Mouse (Mus musculus): ENCODE data around the gene Spib.
A peak's percentile ranks its signal among the peaks of the same experiment; 100 is the strongest.

Gene Spib

DNA sequence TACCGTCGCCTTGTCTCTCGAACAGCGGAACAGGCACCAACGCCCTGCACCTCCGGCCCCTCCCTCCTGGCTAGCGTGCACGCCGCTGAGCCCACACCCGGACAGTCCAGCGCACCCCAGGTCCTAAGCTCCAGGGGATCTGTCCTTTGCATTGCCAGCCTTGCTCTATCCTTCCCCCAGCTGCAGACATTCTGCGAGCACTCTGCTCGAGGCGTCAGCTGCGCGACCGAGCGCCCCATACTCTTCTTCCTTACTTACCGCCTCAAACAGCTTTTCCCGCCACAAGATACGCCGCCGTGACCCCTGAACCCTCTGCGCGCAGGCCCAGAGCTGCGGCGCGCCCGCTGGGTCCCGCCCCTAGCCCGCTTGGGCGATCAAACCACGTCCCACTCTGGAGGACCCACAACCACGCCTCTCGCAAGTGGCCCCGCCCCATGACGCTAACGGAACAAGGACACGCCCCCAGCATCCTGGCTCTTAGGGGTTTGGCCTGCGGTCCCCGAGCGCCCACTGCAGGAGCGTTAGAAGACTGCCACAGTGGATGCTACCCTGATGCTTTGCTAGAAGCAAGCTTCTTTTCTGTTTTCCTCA, 16.7 kb upstream of the Spib start, which contains the start of gene Pold1:
Gene Pold1, minus strand, starts transcription at position 353 of the 591 bp plus-strand sequence.
- DNase-seq (ENCODE audit: low read depth, low spot score), result peak; percentile 99

DNA sequence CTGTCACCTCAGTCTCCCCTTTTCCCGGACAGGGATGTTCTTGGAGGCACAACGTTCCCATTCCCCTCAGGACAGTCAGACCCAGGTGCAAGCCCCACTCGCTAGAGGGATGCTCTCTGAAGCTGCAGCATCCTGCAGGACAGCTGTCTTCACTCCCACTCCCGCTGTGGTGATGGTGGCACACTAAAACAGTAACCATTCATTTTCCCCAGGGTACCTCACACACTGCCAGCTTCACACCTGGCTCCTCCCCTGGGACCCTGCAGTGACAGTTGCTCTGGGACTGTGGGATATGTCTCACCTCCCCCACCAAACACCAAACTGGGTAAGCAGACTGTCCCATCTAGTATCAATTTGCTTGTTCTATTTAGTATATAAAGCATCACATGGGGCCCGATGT, 15.9 kb upstream of the Spib start:
- no peak for DNase-seq (ENCODE audit: low read depth, low spot score)

- DNase-seq (ENCODE audit: low read depth, low spot score), result no peak
These were observed 15.2 kb upstream of the Spib start for GRCm38 (mm10) chr7:44547041-44547440.

- no peak for DNase-seq (ENCODE audit: low read depth, low spot score)
These were observed 14.4 kb upstream of the Spib start for GRCm38 (mm10) chr7:44546274-44546673.

GRCm38 (mm10) chr7:44543071-44543470, 11.2 kb upstream of the Spib start:
- DNase-seq (ENCODE audit: low read depth, low spot score), result no peak

DNA sequence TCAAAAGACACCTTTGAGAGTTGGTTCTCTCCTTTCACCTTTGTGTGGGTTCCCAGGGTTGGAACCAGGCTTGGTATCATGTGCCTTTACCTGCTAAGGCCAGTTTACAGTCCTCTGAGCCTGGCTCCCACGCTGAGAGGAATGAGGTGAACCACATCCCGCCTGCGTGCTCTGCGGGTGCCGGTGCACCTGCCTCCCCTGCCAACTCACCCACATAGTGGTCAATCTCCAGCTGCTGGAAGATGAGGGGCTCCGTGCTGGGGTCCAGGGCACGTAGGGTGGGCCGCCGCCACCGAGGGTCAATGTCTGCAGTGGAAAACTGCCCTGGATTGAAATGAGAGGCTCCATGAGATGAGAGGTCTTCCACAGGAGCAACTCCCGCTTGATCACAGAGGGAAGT, 10.7 kb upstream of the Spib start:
- DNase-seq (ENCODE audit: low read depth, low spot score), result no peak

GRCm38 (mm10) chr7:44538756-44539624, 7.1 kb upstream of the Spib start:
- DNase-seq (ENCODE audit: low read depth, low spot score), result no peak

GRCm38 (mm10) chr7:44537496-44537895, 5.6 kb upstream of the Spib start:
- DNase-seq (ENCODE audit: low read depth, low spot score), result peak; percentile 37

- no peak for DNase-seq (ENCODE audit: low read depth, low spot score)
These were observed 5.1 kb upstream of the Spib start for GRCm38 (mm10) chr7:44537009-44537408.

- peak; percentile 95 for DNase-seq (ENCODE audit: low read depth, low spot score)
These were observed 4.7 kb upstream of the Spib start for GRCm38 (mm10) chr7:44536590-44536968.

DNA sequence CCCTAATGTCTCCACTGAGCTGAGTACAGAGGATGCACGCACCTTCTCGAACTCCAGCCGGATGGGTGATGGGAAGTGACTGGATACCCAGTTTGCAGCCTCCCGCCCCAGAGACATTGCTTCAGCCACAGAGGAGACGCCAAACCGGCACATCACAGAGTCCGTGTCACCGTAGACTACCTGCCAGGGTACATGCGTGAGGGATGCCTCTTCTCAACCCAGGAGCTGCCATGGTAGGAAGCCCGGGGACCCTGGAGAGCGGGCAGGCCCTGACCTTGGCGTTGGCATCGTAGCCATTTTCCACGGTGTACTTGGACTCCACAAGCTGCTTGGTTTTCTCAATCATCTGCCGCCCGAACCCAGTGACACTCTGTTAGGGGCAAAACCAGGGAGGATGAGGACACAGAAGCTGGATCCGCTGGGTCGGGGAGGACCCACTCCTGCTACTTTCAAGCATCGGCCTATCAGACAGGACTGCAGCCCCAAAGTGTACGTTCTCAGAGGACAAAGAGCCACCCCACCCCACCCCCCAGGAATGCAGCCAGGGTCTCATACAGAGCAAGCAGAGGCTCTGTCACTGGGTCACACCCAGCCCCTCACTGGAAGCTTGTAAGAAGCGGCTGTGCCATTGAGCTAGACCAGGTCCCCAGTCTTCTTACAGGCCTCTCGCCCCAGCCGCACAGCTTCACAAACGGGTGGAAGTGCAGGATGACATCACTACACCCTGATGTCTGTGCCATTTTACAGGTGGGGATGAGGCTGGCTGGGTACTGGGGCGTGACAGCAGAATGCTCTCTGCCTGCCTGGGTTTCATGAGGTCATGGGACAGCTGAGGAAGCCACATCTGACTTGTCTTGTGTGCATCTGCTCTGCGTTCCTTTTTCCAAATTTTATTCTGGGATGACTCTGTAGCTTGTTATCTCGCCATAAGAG, 4.1 kb upstream of the Spib start:
- DNase-seq (ENCODE audit: low read depth, low spot score), result no peak

- no peak for DNase-seq (ENCODE audit: low read depth, low spot score)
These were observed 3.0 kb upstream of the Spib start for GRCm38 (mm10) chr7:44534656-44535441.

GRCm38 (mm10) chr7:44534242-44534641, 2.4 kb upstream of the Spib start:
- no peak for DNase-seq (ENCODE audit: low read depth, low spot score)

- DNase-seq (ENCODE audit: low read depth, low spot score), result no peak
These were observed 1.8 kb upstream of the Spib start for GRCm38 (mm10) chr7:44533746-44534045.

DNA sequence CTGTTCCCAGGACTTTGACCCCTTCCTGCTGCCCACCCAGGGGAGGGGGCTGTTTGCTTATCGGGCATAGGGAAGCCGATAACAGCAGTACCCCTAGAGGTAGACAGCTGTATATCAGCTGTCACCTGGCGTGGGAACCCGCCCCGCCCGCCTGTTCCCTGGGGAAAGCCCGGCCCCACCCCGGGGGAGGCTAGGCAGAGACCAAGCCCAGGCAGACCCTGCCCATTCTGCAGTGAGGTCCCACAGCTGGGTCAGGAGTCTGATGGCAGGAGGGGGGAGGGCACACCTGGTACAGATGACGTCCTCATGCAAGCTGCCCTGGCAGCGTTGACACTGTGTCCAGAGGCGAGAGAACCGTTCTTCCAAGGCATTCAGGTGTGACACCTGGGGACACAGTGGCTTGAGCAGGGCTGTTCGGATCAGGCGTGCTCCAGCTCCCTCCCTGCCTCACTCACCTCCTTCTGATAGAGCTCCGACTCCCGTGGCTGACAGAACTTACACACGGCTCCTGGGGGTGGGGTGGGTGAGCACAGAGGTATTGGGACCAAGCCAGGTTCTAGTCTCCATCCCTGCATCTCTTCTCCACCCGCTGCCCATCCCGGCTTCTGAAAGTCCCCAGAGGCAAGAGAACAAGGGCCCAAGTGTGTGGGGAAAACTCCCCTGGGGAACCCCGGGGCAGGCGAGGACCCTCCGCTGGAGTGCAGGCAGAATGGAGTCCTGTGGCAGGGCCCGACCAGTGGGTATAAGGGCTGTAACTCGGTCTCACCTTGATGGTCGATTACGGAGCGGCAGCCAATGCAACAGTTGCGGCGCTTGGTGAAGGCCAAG, 1.3 kb upstream of the Spib start:
- no peak for DNase-seq (ENCODE audit: low read depth, low spot score)

- DNase-seq (ENCODE audit: low read depth, low spot score), result no peak
These were observed 664 bp downstream of the Spib start for GRCm38 (mm10) chr7:44531207-44531606.

DNA sequence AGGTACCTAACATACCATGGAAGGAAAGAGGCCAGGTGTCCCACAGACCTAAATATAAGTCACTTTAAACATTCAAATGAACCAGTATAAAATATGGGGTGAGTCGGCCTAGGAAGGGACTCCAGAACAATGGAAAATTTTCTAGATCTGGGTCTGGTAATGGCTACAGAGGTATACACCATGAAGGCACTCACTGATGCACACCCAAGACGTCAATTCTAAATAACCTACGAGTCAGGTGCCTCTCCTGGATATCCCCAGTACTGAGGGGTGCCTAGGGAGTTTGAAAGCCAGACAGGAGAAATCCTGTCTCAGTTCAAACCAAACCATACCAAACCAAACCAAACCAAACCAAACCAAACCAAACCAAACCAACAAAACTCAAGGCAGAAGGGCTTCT, 1.4 kb downstream of the Spib start:
- DNase-seq (ENCODE audit: low read depth, low spot score), result no peak

- no peak for DNase-seq (ENCODE audit: low read depth, low spot score)
These were observed 2.4 kb downstream of the Spib start for GRCm38 (mm10) chr7:44529518-44529917.

DNA sequence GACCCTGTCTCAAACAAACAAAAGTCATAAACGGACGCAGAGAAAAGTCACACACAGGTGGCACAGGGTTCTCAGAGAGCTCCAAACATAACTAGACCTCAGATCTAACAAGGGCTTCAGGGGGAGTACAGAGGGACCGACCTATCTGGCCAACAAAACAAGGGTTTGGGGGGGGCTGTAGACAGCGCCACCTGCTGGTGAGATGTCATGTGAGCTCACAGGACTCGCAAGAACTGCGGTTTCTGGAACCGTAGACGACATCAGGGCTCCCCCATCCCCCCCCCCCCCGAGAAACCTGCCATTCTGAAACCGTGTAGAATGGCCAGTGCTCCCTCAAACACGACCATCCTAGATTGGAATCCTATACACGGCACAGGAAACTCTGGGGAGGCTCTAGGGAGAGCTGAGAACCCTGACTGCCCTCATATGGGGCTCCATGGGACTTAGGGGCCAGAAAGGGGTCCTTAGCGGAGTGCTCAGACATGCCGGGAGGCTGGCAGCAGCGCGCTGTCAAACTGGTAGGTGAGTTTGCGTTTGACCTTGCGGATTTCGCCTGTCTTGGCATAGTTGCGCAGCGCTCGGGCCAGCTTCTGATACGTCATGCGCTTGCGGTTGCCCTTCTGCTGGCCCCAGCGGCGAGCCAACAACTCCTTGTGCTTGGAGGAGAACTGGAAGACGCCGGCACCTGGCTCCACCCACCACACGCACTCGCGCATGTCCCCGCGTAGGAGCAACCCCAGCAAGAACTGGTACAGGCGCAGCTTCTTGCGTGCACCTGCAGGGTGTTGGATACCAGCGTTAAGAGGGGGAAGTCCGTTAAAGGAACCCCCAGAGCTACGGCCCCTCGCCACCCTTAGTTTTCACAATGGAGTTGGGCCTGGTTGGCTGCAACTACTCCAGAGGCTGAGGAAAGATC, 4.1 kb downstream of the Spib start:
- DNase-seq (ENCODE audit: low read depth, low spot score), result peak; percentile 95
